Mouse (Mus musculus) myocyte (in vitro differentiated cells): ENCODE measurements around the gene Adamts2. TPM values are rescaled to one million over a fixed set of nuclear protein-coding genes. Genes with fewer than 3 reads are reported as not detected.
A peak's percentile ranks its signal among the peaks of the same experiment; 100 is the strongest.

Experiments used
- H3K27me3 ChIP-seq: one replicate; pipeline ENCODE4 v1.6.1; 2011; ENCODE audit not compliant: control insufficient read depth, insufficient read depth, insufficient read length
- H3K36me3 ChIP-seq: one replicate; pipeline ENCODE4 v1.6.1; 2011; ENCODE audit not compliant: control insufficient read depth, insufficient read depth
- H3K4me2 ChIP-seq: one replicate; pipeline ENCODE4 v1.6.1; 2011; ENCODE audit warnings: low read depth, control low read depth
- H3K4me3 ChIP-seq: one replicate; pipeline ENCODE4 v1.5.1; 2011; ENCODE audit warnings: mild to moderate bottlenecking, control low read depth, moderate library complexity
- H3K79me2 ChIP-seq: one replicate; pipeline ENCODE4 v1.6.1; 2011; ENCODE audit not compliant: control insufficient read depth, insufficient read depth
- H3ac ChIP-seq: one replicate; pipeline ENCODE4 v1.6.1; 2011; ENCODE audit not compliant: control insufficient read depth, insufficient read length
- CEBPB ChIP-seq: IDR thresholded peaks from 2 replicates; pipeline ENCODE4 v1.6.1; 2011; ENCODE audit warnings: mild to moderate bottlenecking, moderate library complexity; ENCODE audit not compliant: poor library complexity, insufficient read depth, severe bottlenecking
- E2F4 ChIP-seq: IDR thresholded peaks from one replicate; pipeline ENCODE4 v1.6.1; 2011; ENCODE audit warnings: mild to moderate bottlenecking, control low read depth, moderate library complexity; ENCODE audit not compliant: insufficient read depth
- MAX ChIP-seq: IDR thresholded peaks from one replicate; pipeline ENCODE4 v1.6.1; 2011; ENCODE audit warnings: low read depth, mild to moderate bottlenecking, control low read depth
- MYOD1 ChIP-seq, 3 experiments: IDR thresholded peaks; one replicate each; pipeline ENCODE4 v1.6.1; 2011; ENCODE audit warnings: control low read depth in 2 of 3, low read depth in 2 of 3, mild to moderate bottlenecking in 2 of 3, moderate library complexity in 1 of 3; ENCODE audit not compliant: insufficient read length in 2 of 3, control insufficient read depth in 1 of 3
- MYOG ChIP-seq, 3 experiments: IDR thresholded peaks; one replicate each; pipeline ENCODE4 v1.6.1; 2011; ENCODE audit warnings: control low read depth in 2 of 3, low read depth in 2 of 3, mild to moderate bottlenecking in 2 of 3; ENCODE audit not compliant: insufficient read length in 2 of 3, control insufficient read depth in 1 of 3, insufficient read depth in 1 of 3
- POLR2A ChIP-seq: IDR thresholded peaks from one replicate; pipeline ENCODE4 v1.6.1; 2011; ENCODE audit warnings: low read depth, mild to moderate bottlenecking, control low read depth, moderate library complexity; ENCODE audit not compliant: insufficient read length
- POLR2AphosphoS2 ChIP-seq: IDR thresholded peaks from one replicate; pipeline ENCODE4 v1.6.1; 2011; ENCODE audit warnings: low read depth, control low read depth; ENCODE audit not compliant: insufficient read length
- REST ChIP-seq: IDR thresholded peaks from one replicate; pipeline ENCODE4 v1.6.1; 2011; ENCODE audit warnings: mild to moderate bottlenecking, control low read depth, moderate library complexity; ENCODE audit not compliant: insufficient read depth, insufficient read length
- SRF ChIP-seq: IDR thresholded peaks from one replicate; pipeline ENCODE4 v1.6.1; 2011; ENCODE audit warnings: low read depth; ENCODE audit not compliant: control insufficient read depth, insufficient read length
- TCF12 ChIP-seq: IDR thresholded peaks from one replicate; pipeline ENCODE4 v1.6.1; 2011; ENCODE audit warnings: mild to moderate bottlenecking, control low read depth; ENCODE audit not compliant: poor library complexity, insufficient read depth, severe bottlenecking
- TCF3 ChIP-seq: IDR thresholded peaks from one replicate; pipeline ENCODE4 v1.6.1; 2011; ENCODE audit warnings: low read depth, control low read depth; ENCODE audit not compliant: insufficient read length
- USF1 ChIP-seq: IDR thresholded peaks from one replicate; pipeline ENCODE4 v1.6.1; 2011; ENCODE audit warnings: low read depth, mild to moderate bottlenecking, control low read depth, moderate library complexity
- polyA plus RNA-seq: library from polyadenylated mRNA; unstranded; fragments of >200 nt; fragmentation: generic; extraction: Trizol; gene quantifications from one replicate; pipeline ENCODE4 v1.2.1, GENCODE M21; 2012; ENCODE audit warnings: missing spikeins

The Adamts2 gene
- polyA plus RNA-seq, 1 experiment = 24.9 TPM

GRCm38 (mm10) chr11:50638197-50638867 is 36.4 kb downstream of the Adamts2 start:
- no peak overlapping the region for H3K4me3 ChIP-seq
- no peaks in the 10 kb centered on the region for H3K36me3 ChIP-seq
- H3ac ChIP-seq = no peak overlapping the region
- no peak for TF ChIP-seq MYOD1 (IDR thresholded peaks at IDR 0.05; ENCODE audit: control insufficient read depth in 1 of 3, insufficient read length in 2 of 3, low read depth in 2 of 3)
- TF ChIP-seq MYOG (IDR thresholded peaks at IDR 0.05; ENCODE audit: control insufficient read depth in 1 of 3, insufficient read depth in 1 of 3, insufficient read length in 2 of 3, low read depth in 2 of 3) = no peak
- no peak for TF ChIP-seq SRF
- no peak for TF ChIP-seq TCF3
- no peak for TF ChIP-seq USF1
- no peak for TF ChIP-seq REST
- TF ChIP-seq TCF12 = no peak
- no peak for TF ChIP-seq MAX
- TF ChIP-seq CEBPB = no peak
- TF ChIP-seq POLR2A = no peak
- no peak for TF ChIP-seq POLR2AphosphoS2
- no peak for TF ChIP-seq E2F4
- H3K79me2 ChIP-seq = no peaks in the 10 kb centered on the region
- no peaks in the 10 kb centered on the region for H3K27me3 ChIP-seq
- H3K4me2 ChIP-seq = no peak overlapping the region

GRCm38 (mm10) chr11:50638868-50639220 is 37.0 kb downstream of the Adamts2 start:
- TF ChIP-seq USF1 = no peak
- TF ChIP-seq CEBPB = no peak
- TF ChIP-seq POLR2A = no peak
- no peak for TF ChIP-seq SRF
- TF ChIP-seq E2F4 = no peak
- TF ChIP-seq TCF12 = no peak
- TF ChIP-seq POLR2AphosphoS2 = no peak
- no peak for TF ChIP-seq MAX
- TF ChIP-seq REST = no peak
- TF ChIP-seq TCF3 = no peak
- TF ChIP-seq MYOG (IDR thresholded peaks at IDR 0.05; ENCODE audit: control insufficient read depth in 1 of 3, insufficient read depth in 1 of 3, insufficient read length in 2 of 3, low read depth in 2 of 3) = no peak
- no peak for TF ChIP-seq MYOD1 (IDR thresholded peaks at IDR 0.05; ENCODE audit: control insufficient read depth in 1 of 3, insufficient read length in 2 of 3, low read depth in 2 of 3)
- H3ac ChIP-seq = no peak overlapping the region
- H3K36me3 ChIP-seq = no peaks in the 10 kb centered on the region
- H3K4me2 ChIP-seq = no peak overlapping the region
- H3K4me3 ChIP-seq = no peak overlapping the region
- no peaks in the 10 kb centered on the region for H3K79me2 ChIP-seq
- H3K27me3 ChIP-seq = no peaks in the 10 kb centered on the region

- Histone ChIP-seq H3K4me3 (no peak overlapping the region), H3ac (no peak overlapping the region), H3K36me3 (no peaks in the 10 kb centered on the region), H3K27me3 (no peaks in the 10 kb centered on the region), H3K4me2 (no peak overlapping the region), H3K79me2 (no peaks in the 10 kb centered on the region)
- TF ChIP-seq POLR2A (no peak), CEBPB (peak; percentile 93)
Observed at GRCm38 (mm10) chr11:50642583-50642982, 40.7 kb downstream of the Adamts2 start.

GRCm38 (mm10) chr11:50646148-50646547 is 44.3 kb downstream of the Adamts2 start:
- H3K4me3 ChIP-seq = no peak overlapping the region
- no peak for TF ChIP-seq E2F4
- TF ChIP-seq MYOD1 (IDR thresholded peaks at IDR 0.05; ENCODE audit: control insufficient read depth in 1 of 3, insufficient read length in 2 of 3, low read depth in 2 of 3) = no peak
- TF ChIP-seq MYOG (IDR thresholded peaks at IDR 0.05; ENCODE audit: control insufficient read depth in 1 of 3, insufficient read depth in 1 of 3, insufficient read length in 2 of 3, low read depth in 2 of 3) = no peak
- TF ChIP-seq MAX = no peak
- TF ChIP-seq USF1 = no peak
- no peak for TF ChIP-seq TCF3
- no peak for TF ChIP-seq SRF
- TF ChIP-seq POLR2A = no peak
- TF ChIP-seq CEBPB = no peak
- TF ChIP-seq REST = no peak
- TF ChIP-seq POLR2AphosphoS2 = no peak
- no peak for TF ChIP-seq TCF12
- no peaks in the 10 kb centered on the region for H3K36me3 ChIP-seq
- H3K79me2 ChIP-seq = no peaks in the 10 kb centered on the region
- no peaks in the 10 kb centered on the region for H3K27me3 ChIP-seq
- no peak overlapping the region for H3ac ChIP-seq
- H3K4me2 ChIP-seq = no peak overlapping the region

GRCm38 (mm10) chr11:50648143-50648807 is 46.4 kb downstream of the Adamts2 start:
- no peak overlapping the region for H3K4me2 ChIP-seq
- no peak overlapping the region for H3ac ChIP-seq
- no peak overlapping the region for H3K4me3 ChIP-seq
- no peaks in the 10 kb centered on the region for H3K36me3 ChIP-seq
- H3K79me2 ChIP-seq = no peaks in the 10 kb centered on the region
- no peak for TF ChIP-seq USF1
- no peak for TF ChIP-seq MYOG (IDR thresholded peaks at IDR 0.05; ENCODE audit: control insufficient read depth in 1 of 3, insufficient read depth in 1 of 3, insufficient read length in 2 of 3, low read depth in 2 of 3)
- no peak for TF ChIP-seq CEBPB
- TF ChIP-seq MAX = no peak
- TF ChIP-seq E2F4 = no peak
- TF ChIP-seq TCF3 = no peak
- TF ChIP-seq POLR2A = no peak
- no peak for TF ChIP-seq POLR2AphosphoS2
- no peak for TF ChIP-seq MYOD1 (IDR thresholded peaks at IDR 0.05; ENCODE audit: control insufficient read depth in 1 of 3, insufficient read length in 2 of 3, low read depth in 2 of 3)
- no peak for TF ChIP-seq REST
- TF ChIP-seq TCF12 = no peak
- no peak for TF ChIP-seq SRF
- H3K27me3 ChIP-seq = no peaks in the 10 kb centered on the region
